Mouse (Mus musculus) embryonic facial prominence, embryonic 10.5 days (tissue): Measurements from ENCODE around the gene 5031439G07Rik. TPM values are rescaled to one million over a fixed set of nuclear protein-coding genes. Genes with fewer than 3 reads are reported as not detected.

Experiments
- DNase-seq: peaks from one replicate; pipeline ENCODE4 v3.0.0-alpha.2; 2017; ENCODE audit warnings: low spot score
- H3K27ac ChIP-seq: fragments of 300-500 bp; sonication (generic); replicated peaks from 2 replicates; pipeline ENCODE4 v1.5.1; 2016; ENCODE audit warnings: mild to moderate bottlenecking
- H3K27me3 ChIP-seq: fragments of 300-500 bp; sonication (generic); replicated peaks from 2 replicates; pipeline ENCODE4 v1.6.1; 2016; ENCODE audit warnings: low read depth, mild to moderate bottlenecking; ENCODE audit not compliant: poor library complexity, severe bottlenecking
- H3K36me3 ChIP-seq: fragments of 300-500 bp; sonication (generic); replicated peaks from 2 replicates; pipeline ENCODE4 v1.6.1; 2016; ENCODE audit warnings: mild to moderate bottlenecking, moderate library complexity
- H3K4me1 ChIP-seq: fragments of 300-500 bp; sonication (generic); 2 replicates; pipeline ENCODE4 v1.6.1; 2016
- H3K4me3 ChIP-seq: fragments of 300-500 bp; sonication (generic); 2 replicates; pipeline ENCODE4 v1.5.1; 2016; ENCODE audit warnings: mild to moderate bottlenecking, moderate library complexity
- H3K9me3 ChIP-seq: fragments of 300-500 bp; sonication (generic); 2 replicates; pipeline ENCODE4 v1.6.1; 2016; ENCODE audit warnings: mild to moderate bottlenecking
- WGBS: fragments of 180-500 bp; shearing (Covaris S2); methylation state at CpG from one replicate; pipeline ENCODE4 v1.1.7; 2016; 5-methylcytosine and 5-hydroxymethylcytosine counted together
- polyA plus RNA-seq: library from polyadenylated mRNA; unstranded; fragments of >200 nt; fragmentation: Nextera tagmentation; extraction: Ambion mirVana; gene quantifications from 2 replicates; pipeline ENCODE4 v1.2.1, GENCODE M21; 2016

Gene 5031439G07Rik
- polyA plus RNA-seq, 1 experiment from 2014 or later, result 8.3 TPM

DNA sequence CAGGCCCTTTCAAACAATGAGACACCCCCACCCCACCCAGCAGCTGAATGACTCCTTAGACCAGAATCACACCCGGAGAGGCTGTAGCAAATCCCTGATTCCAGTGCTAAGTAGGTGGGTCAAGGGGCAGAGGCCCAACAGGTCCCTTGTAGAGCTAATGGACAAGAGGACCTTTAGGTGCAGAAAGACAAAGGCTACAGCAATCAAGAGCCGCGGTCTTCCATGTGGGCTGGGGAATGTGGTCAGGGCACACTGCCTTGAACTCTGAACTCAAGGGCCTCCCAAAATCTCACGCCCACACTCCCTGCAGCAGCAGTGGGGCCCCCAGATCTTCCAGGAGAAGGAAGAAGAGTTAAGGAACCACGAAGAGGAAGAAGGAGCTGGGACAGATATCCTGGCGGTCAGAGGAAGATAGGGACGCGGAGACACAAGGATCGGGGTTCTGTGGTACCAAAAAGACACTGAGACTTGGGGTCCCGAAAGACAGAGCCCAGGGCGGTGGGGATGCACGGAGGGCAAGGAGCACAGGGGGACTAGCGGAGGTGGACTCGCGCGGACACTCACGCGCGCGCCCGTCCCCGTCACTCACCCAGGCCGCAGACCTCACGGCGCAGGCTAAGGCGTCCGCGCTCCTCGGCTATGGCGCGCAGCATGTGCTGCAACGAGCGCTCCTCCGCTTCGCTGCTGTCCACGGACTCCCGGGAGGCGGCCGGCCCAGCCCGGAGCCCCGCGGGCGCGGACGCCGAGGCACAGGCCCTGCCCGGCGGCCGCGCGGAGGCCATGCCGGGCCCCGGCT, 1.1 kb downstream of the 5031439G07Rik start:
- Histone ChIP-seq H3K9me3 (no peaks in the 10 kb centered on the region), H3K27ac (peak overlapping the region; percentile 86), H3K27me3 (peaks cover 18% of the 10 kb centered on the region), H3K4me3 (peak overlapping the region; percentile 82), H3K4me1 (peaks cover 35% of the 10 kb centered on the region), H3K36me3 (0 out of 2 replicates have a peak, but pooled peaks cover 2% of the 10 kb centered on the region)
- WGBS, result under 1% methylated on average over 53 of the region's 53 CpGs
- peak; percentile 61 for DNase-seq

DNA sequence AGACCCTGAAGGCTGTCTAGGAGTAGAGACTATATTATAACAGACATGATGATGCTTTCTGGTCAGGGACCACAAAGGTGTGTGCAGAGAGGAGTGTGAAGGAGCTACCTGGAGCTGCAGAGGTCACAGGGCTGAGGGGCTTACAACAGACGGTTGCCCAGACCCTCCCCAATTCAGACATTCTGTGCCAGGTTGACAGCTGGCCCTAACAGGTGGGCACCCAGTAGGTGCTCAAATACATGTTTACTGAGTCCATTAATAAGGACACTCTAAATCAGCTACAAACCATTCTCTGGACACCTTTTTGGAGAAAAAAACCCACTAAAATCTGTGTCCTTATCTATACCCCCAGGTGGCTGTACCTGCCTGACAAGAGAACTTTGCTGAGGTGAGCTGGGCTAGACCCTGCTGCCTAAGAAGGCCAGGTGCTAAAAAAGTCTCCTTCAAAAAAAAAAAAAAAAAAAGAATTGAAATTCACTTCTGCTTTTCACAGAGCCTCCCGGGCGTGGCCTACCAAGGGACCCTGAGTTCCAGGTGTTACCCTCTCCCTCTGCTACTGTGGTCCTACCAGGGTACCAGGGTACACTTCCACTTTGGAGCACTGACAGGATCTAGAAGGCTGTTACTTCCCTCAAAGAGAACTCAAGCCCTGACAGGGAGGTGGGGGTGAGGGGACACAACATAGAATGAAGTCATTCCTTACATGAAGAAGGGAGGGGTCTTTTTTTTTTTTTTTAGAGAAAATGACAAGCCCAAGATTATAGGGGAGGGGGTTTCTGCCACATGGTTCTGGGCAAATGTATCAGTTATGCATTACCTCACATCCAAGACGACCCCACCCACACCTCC, 2.0 kb downstream of the 5031439G07Rik start:
- H3K27me3 ChIP-seq, result peaks cover 18% of the 10 kb centered on the region
- peak overlapping the region; percentile 86; the same call in 1 of the 2 replicates for H3K27ac ChIP-seq
- 70% methylated on average over 4 of the region's 4 CpGs for WGBS
- H3K36me3 ChIP-seq, result 0 out of 2 replicates have a peak, but pooled peaks cover 2% of the 10 kb centered on the region
- H3K9me3 ChIP-seq, result no peaks in the 10 kb centered on the region
- H3K4me1 ChIP-seq, result peaks cover 35% of the 10 kb centered on the region
- peak overlapping the region; percentile 82 for H3K4me3 ChIP-seq
- no peak for DNase-seq

GRCm38 (mm10) chr15:84985516-84986160, 2.7 kb downstream of the 5031439G07Rik start:
- Histone ChIP-seq H3K4me1 (peaks cover 35% of the 10 kb centered on the region), H3K9me3 (no peaks in the 10 kb centered on the region), H3K27me3 (peaks cover 14% of the 10 kb centered on the region), H3K36me3 (0 out of 2 replicates have a peak, but pooled peaks cover 2% of the 10 kb centered on the region), H3K4me3 (0 out of 2 replicates have a peak overlapping the region, but pooled peaks have one; percentile 0), H3K27ac (no peak overlapping the region)
- no peak for DNase-seq
- 87% methylated on average over 12 of the region's 12 CpGs for WGBS

- Histone ChIP-seq H3K36me3 (0 out of 2 replicates have a peak, but pooled peaks cover 4% of the 10 kb centered on the region), H3K27ac (no peak overlapping the region), H3K27me3 (no peaks in the 10 kb centered on the region), H3K4me1 (peaks cover 31% of the 10 kb centered on the region), H3K9me3 (no peaks in the 10 kb centered on the region), H3K4me3 (no peak overlapping the region)
- WGBS, result 88% methylated on average over 7 of the region's 7 CpGs
- no peak for DNase-seq
Measured at GRCm38 (mm10) chr15:84983721-84984120, 4.6 kb downstream of the 5031439G07Rik start.

GRCm38 (mm10) chr15:84982888-84983287, 5.5 kb downstream of the 5031439G07Rik start:
- H3K9me3 ChIP-seq, result no peaks in the 10 kb centered on the region
- 0 out of 2 replicates have a peak, but pooled peaks cover 4% of the 10 kb centered on the region for H3K36me3 ChIP-seq
- no peak overlapping the region for H3K27ac ChIP-seq
- H3K4me1 ChIP-seq, result peaks cover 24% of the 10 kb centered on the region
- no peak overlapping the region for H3K4me3 ChIP-seq
- 79% methylated on average over 3 of the region's 3 CpGs for WGBS
- DNase-seq, result no peak
- H3K27me3 ChIP-seq, result no peaks in the 10 kb centered on the region

GRCm38 (mm10) chr15:84981609-84982313, 6.6 kb downstream of the 5031439G07Rik start:
- H3K4me3 ChIP-seq, result no peak overlapping the region
- H3K27me3 ChIP-seq, result no peaks in the 10 kb centered on the region
- peaks cover 20% of the 10 kb centered on the region for H3K4me1 ChIP-seq
- WGBS, result 83% methylated on average over 9 of the region's 9 CpGs
- H3K36me3 ChIP-seq, result 0 out of 2 replicates have a peak, but pooled peaks cover 4% of the 10 kb centered on the region
- no peak for DNase-seq
- H3K27ac ChIP-seq, result no peak overlapping the region
- H3K9me3 ChIP-seq, result no peaks in the 10 kb centered on the region

GRCm38 (mm10) chr15:84975729-84976128, 12.6 kb downstream of the 5031439G07Rik start:
- Histone ChIP-seq H3K27ac (no peak overlapping the region; the same call in 1 of the 2 replicates), H3K4me1 (peaks cover 44% of the 10 kb centered on the region), H3K4me3 (no peak overlapping the region), H3K9me3 (no peaks in the 10 kb centered on the region), H3K36me3 (peaks cover 7% of the 10 kb centered on the region; the same call in 1 of the 2 replicates), H3K27me3 (no peaks in the 10 kb centered on the region)
- DNase-seq, result no peak
- WGBS, result 33% methylated on average over 4 of the region's 4 CpGs

GRCm38 (mm10) chr15:84973544-84973871, 14.8 kb downstream of the 5031439G07Rik start:
- WGBS, result 20% methylated on average over 3 of the region's 3 CpGs
- H3K27ac ChIP-seq, result peak overlapping the region; percentile 1; the same call in 1 of the 2 replicates

DNA sequence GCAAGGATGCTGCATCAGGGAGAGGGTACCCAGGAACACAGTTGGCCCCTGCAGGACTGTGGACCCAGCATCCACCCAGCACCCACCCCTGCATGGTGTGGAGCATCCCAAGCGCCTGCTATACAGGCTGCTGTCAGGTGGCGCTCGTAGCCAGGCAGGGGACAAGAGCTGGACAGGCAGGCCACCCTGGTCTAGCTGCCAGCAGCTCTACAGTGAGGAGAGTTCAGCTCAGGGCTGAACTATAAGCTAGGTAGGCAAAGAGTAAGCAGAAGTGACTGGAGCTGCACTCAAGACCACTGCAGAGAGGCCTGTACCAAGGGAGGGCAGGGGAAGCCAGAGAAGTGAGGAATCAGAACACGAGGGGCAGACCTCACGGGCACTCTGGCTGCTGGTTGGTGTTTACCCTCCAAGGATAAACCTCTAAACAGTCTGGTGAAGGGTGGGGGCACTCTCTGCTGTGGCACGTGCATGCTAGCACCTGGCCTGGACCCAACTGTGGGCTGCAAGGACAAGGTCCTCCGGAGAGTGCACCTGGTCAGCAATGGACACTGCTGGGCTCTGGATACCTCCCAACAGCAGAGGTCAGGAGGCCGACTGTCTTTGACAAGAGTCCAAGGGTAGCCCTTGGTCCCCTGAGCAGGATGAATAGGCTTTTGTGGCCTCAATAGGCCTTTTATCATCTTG, 15.3 kb downstream of the 5031439G07Rik start:
- Histone ChIP-seq H3K9me3 (no peaks in the 10 kb centered on the region), H3K4me3 (no peak overlapping the region), H3K4me1 (peaks cover 44% of the 10 kb centered on the region), H3K36me3 (peaks cover 11% of the 10 kb centered on the region), H3K27ac (peak overlapping the region; percentile 1; the same call in 1 of the 2 replicates), H3K27me3 (no peaks in the 10 kb centered on the region)
- no peak for DNase-seq
- 58% methylated on average over 8 of the region's 8 CpGs for WGBS

More at GRCm38 (mm10) chr15:84973544-84973871, 14.8 kb downstream of the 5031439G07Rik start:
- Histone ChIP-seq H3K9me3 (no peaks in the 10 kb centered on the region), H3K4me3 (no peak overlapping the region), H3K27me3 (no peaks in the 10 kb centered on the region), H3K4me1 (peaks cover 44% of the 10 kb centered on the region), H3K36me3 (peaks cover 11% of the 10 kb centered on the region)
- DNase-seq, result no peak

GRCm38 (mm10) chr15:84968534-84968933, 19.8 kb downstream of the 5031439G07Rik start:
- DNase-seq, result no peak
- H3K9me3 ChIP-seq, result no peaks in the 10 kb centered on the region
- H3K36me3 ChIP-seq, result peaks cover 11% of the 10 kb centered on the region
- no peak overlapping the region for H3K4me3 ChIP-seq
- peaks cover 9% of the 10 kb centered on the region for H3K4me1 ChIP-seq
- WGBS, result 89% methylated on average over 4 of the region's 4 CpGs
- H3K27me3 ChIP-seq, result no peaks in the 10 kb centered on the region
- no peak overlapping the region for H3K27ac ChIP-seq

GRCm38 (mm10) chr15:84965575-84966360, 22.6 kb downstream of the 5031439G07Rik start:
- 70% methylated on average over 7 of the region's 7 CpGs for WGBS
- peak; percentile 79 for DNase-seq
- Histone ChIP-seq H3K36me3 (peaks cover 6% of the 10 kb centered on the region), H3K9me3 (no peaks in the 10 kb centered on the region), H3K27me3 (no peaks in the 10 kb centered on the region), H3K27ac (no peak overlapping the region), H3K4me1 (peaks cover 5% of the 10 kb centered on the region), H3K4me3 (no peak overlapping the region)
